Mouse (Mus musculus) left cerebral cortex, adult 6 months (tissue): ENCODE measurements around the gene Zcchc8. TPM values are rescaled to one million over a fixed set of nuclear protein-coding genes. Genes with fewer than 3 reads are reported as not detected.

Source experiments
- long read RNA-seq, 2 experiments: library from polyadenylated mRNA; unstranded; transcript quantifications; one replicate each; pipeline ENCODE4 v2.0.0; 2019 to 2020
- polyA plus RNA-seq: library from polyadenylated mRNA; unstranded; fragments of <200 nt; fragmentation: Nextera tagmentation; gene quantifications from 2 replicates; pipeline ENCODE4 v1.2.3, GENCODE M21; 2021

The Zcchc8 gene
- 16.1 and 16.9 TPM in 2 replicates for polyA plus RNA-seq
- long read RNA-seq, experiment 1, full-length matches to known transcripts, result 27 of 38 reads
- long read RNA-seq, experiment 1, partial matches to known transcripts, result 6 of 38 reads
- long read RNA-seq, experiment 1, other reads (novel, unspliced or antisense), result 5 of 38 reads
- long read RNA-seq, experiment 2, full-length matches to known transcripts, result 4 of 12 reads
- long read RNA-seq, experiment 2, partial matches to known transcripts, result 3 of 12 reads
- long read RNA-seq, experiment 2, other reads (novel, unspliced or antisense), result 5 of 12 reads

GRCm38 (mm10) chr5:123720328-123721311, at the start of gene Zcchc8:
Gene Zcchc8, minus strand, starts transcription at chr5:123721100.

DNA sequence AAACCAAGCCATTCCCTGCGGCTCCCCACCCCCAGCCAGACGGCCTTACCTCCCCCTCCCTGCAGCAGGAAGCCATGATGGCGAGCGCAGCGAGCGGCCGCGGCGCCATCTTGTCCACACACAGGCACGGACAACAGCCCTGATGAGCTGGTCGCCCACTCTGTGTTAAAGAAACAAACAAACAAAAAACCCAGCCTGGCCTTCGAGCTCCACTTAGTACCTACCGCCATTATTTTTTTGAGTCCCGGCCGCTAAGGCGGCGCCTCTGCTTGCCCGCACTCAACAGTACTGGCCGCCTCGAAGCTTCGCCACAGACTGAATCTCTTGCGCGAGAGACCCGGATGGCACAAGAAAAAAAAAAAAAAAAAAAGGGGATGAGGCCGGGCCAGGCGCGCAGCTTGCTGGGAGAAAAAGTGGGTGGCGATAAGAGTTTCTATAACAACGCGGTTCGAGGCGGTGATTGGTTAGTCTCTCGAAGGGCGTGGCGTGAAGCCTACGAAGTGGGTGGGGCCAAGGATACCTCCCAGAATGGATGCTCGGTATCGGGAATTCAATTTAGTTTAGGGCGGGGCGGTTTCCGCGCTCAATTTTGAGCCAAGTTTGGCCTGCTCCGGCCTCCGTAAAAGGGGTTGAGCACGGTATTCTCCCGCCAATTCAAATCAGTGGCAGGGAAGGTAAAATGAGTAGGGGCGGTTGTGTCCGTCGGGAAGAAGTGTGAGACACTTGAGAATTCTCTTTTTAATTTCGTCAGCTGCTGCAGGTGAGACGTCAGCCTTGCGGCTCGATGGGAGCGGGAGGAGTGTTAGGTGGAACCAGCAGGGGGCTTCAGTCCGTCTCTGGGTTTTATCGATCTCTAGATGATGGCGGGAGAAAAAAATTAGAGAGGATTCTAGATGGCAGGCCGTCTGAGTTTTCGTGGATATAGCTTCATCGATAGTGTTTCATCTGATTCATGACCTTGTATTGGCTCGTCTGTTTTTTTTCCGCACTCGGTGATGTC, 28.5 kb upstream of the Zcchc8 start, which contains the start of the genes Rsrc2 and Kntc1:
Gene Rsrc2, minus strand, starts transcription at position 350 of the 1,000 bp plus-strand sequence.
Gene Kntc1, plus strand, starts transcription at position 652 of the 1,000 bp plus-strand sequence.

DNA sequence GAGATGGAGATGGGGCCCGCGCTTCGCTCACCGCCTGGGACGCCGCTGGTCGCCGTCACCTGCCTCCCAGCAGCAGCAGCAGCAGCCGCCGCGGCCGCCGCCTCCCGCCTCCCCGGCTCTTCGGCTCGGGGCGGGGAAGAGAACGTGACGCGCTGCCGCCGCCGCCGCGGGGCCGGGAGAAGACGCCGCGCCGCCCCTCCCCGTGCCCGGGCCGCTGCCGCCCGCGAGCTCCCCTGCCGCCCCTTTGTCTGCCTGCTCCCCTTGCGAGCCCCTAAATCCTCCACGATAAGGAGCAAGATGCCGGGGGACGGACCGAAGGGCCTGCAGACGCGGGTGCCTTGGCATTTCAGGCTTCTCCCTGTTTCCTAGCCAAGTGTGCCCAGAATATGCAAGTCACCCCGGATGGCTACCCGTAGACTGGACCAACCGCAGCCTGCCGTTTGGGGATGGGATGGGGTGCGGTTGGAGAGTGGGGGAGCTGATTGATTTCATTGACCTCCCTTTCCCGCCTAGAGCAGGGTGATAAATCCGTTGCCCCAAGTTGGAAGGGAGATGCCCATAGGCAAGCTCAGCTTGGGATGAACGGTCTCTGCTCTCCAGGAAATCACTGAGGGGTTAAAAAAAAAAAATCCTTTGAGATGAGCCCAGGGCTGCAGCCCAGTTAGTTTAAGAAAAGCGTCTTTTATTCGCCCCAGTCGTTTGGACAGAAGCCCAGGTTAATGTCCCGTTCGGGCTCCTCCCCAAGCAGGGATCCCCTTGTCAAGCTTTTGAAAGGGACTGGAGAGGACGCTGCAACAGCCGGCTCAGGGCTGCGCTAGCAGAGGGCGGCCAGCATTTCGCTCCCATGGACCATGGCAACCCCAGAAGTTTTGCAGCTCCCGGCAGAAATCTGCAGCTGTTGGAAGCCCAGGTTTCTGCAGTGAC, 36.4 kb downstream of the Zcchc8 start, which contains the start of gene Clip1:
Gene Clip1, minus strand, starts transcription at position 398 of the 924 bp plus-strand sequence.

Other genes with a start within 250 kb of the Zcchc8 start
- gene Lrrc43, start 231.8 kb downstream of the Zcchc8 start, polyA plus RNA-seq, result 0.36 and 0.48 TPM in 2 replicates
- not detected in 2 replicates for gene Il31, start 231.6 kb downstream of the Zcchc8 start, polyA plus RNA-seq
- 1.5 TPM in 1 of 2 replicates, not detected in the other for gene B3gnt4, start 210.6 kb downstream of the Zcchc8 start, polyA plus RNA-seq
- gene Diablo, start 196.9 kb downstream of the Zcchc8 start, polyA plus RNA-seq, result 51.9 and 56.0 TPM in 2 replicates
- gene Gm49027, start 195.6 kb downstream of the Zcchc8 start, polyA plus RNA-seq, result 0.16 TPM in 1 of 2 replicates, not detected in the other
- 37.4 and 40.7 TPM in 2 replicates for gene Vps33a, start 148.1 kb downstream of the Zcchc8 start, polyA plus RNA-seq
- 32.8 and 39.0 TPM in 2 replicates for gene Clip1, start 36.5 kb downstream of the Zcchc8 start, polyA plus RNA-seq
- 47.0 and 58.7 TPM in 2 replicates for gene Rsrc2, start 28.3 kb upstream of the Zcchc8 start, polyA plus RNA-seq
- 0.63 and 1.7 TPM in 2 replicates for gene Kntc1, start 28.6 kb upstream of the Zcchc8 start, polyA plus RNA-seq
- gene Hcar2, start 144.4 kb upstream of the Zcchc8 start, polyA plus RNA-seq, result 0.09 TPM in 1 of 2 replicates, not detected in the other
- gene Hcar1, start 158.9 kb upstream of the Zcchc8 start, polyA plus RNA-seq, result 0.38 and 0.56 TPM in 2 replicates
- 93.0 and 152 TPM in 2 replicates for gene Denr, start 186.1 kb upstream of the Zcchc8 start, polyA plus RNA-seq
- gene Gm43518, start 206.3 kb upstream of the Zcchc8 start, polyA plus RNA-seq, result not detected in 2 replicates
- 1.8 and 3.2 TPM in 2 replicates for gene Ccdc62, start 209.6 kb upstream of the Zcchc8 start, polyA plus RNA-seq